Mouse (Mus musculus) forebrain, embryonic 11.5 days (tissue): ENCODE measurements at regions not wholly inside any gene's neighbourhood (a gene's known extent, or its start where the extent isn't known, plus 50 kb on each side); places are given as distances from the start of the nearest gene placed in this dataset.

Source experiments
- ATAC-seq: fragments of 200-750 bp; cut with Nextera tagmentation; replicated peaks from 2 replicates; pipeline ENCODE4 v1.8.0; 2017; ENCODE audit warnings: moderate TSS enrichment; ENCODE audit not compliant: low FRiP score
- DNase-seq: peaks from one replicate; pipeline ENCODE4 v3.0.0-alpha.2; 2017; ENCODE audit warnings: low spot score
- H3K27ac ChIP-seq: fragments of 300-500 bp; sonication (generic); 2 replicates; pipeline ENCODE4 v1.5.1; 2014; ENCODE audit warnings: low read depth, low read length
- H3K27me3 ChIP-seq: fragments of 300-500 bp; sonication (generic); 2 replicates; pipeline ENCODE4 v1.6.1; 2014; ENCODE audit warnings: mild to moderate bottlenecking, low read length, mixed read lengths; ENCODE audit not compliant: control insufficient read depth, insufficient read depth
- H3K36me3 ChIP-seq: fragments of 300-500 bp; sonication (generic); 2 replicates; pipeline ENCODE4 v1.6.1; 2014; ENCODE audit warnings: mild to moderate bottlenecking, low read length, moderate library complexity, mixed read lengths; ENCODE audit not compliant: control insufficient read depth, insufficient read depth
- H3K4me1 ChIP-seq: fragments of 300-500 bp; sonication (generic); replicated peaks from 2 replicates; pipeline ENCODE4 v1.6.1; 2014; ENCODE audit warnings: low read length, mixed read lengths; ENCODE audit not compliant: control insufficient read depth, insufficient read depth
- H3K4me2 ChIP-seq: fragments of 300-500 bp; sonication (generic); 2 replicates; pipeline ENCODE4 v1.6.1; 2014; ENCODE audit warnings: low read depth, mild to moderate bottlenecking, low read length, moderate library complexity, mixed read lengths; ENCODE audit not compliant: severe bottlenecking
- H3K4me3 ChIP-seq: fragments of 300-500 bp; sonication (generic); 2 replicates; pipeline ENCODE4 v1.5.1; 2014; ENCODE audit warnings: low read depth, low read length
- H3K9ac ChIP-seq: fragments of 300-500 bp; sonication (generic); 2 replicates; pipeline ENCODE4 v1.6.1; 2014; ENCODE audit warnings: low read length
- H3K9me3 ChIP-seq: fragments of 300-500 bp; sonication (generic); 2 replicates; pipeline ENCODE4 v1.6.1; 2016; ENCODE audit warnings: low read length, mixed read lengths; ENCODE audit not compliant: control insufficient read depth
- WGBS: fragments of 180-500 bp; shearing (Covaris S2); extraction: QIAGEN DNeasy Blood & Tissue Kit; methylation state at CpG from one replicate; pipeline ENCODE4 v1.1.7; 2014; 5-methylcytosine and 5-hydroxymethylcytosine counted together

GRCm38 (mm10) chr14:87215099-87215498 lies 74.1 kb upstream of the Diaph3 start:
- peak; percentile 78 for DNase-seq
- no peak overlapping the region for H3K4me2 ChIP-seq
- peak; percentile 80 for ATAC-seq
- no peak overlapping the region for H3K9ac ChIP-seq
- H3K4me1 ChIP-seq = no peaks in the 10 kb centered on the region
- H3K27ac ChIP-seq = no peak overlapping the region
- H3K27me3 ChIP-seq = no peaks in the 10 kb centered on the region
- H3K36me3 ChIP-seq = no peaks in the 10 kb centered on the region
- WGBS = 31% methylated on average over 2 of the region's 2 CpGs
- no peak overlapping the region for H3K4me3 ChIP-seq
- H3K9me3 ChIP-seq = no peaks in the 10 kb centered on the region

- Histone ChIP-seq H3K36me3 (no peaks in the 10 kb centered on the region), H3K27ac (no peak overlapping the region), H3K4me1 (no peaks in the 10 kb centered on the region), H3K4me2 (no peak overlapping the region), H3K27me3 (no peaks in the 10 kb centered on the region), H3K4me3 (no peak overlapping the region), H3K9ac (no peak overlapping the region), H3K9me3 (no peaks in the 10 kb centered on the region)
- ATAC-seq (no peak), DNase-seq (no peak)
- 76% methylated on average over 7 of the region's 7 CpGs for WGBS
Observed at GRCm38 (mm10) chr14:87217042-87217441, 76.0 kb upstream of the Diaph3 start.

GRCm38 (mm10) chr14:87219975-87220374 lies 78.9 kb upstream of the Diaph3 start:
- DNase-seq = no peak
- H3K9me3 ChIP-seq = no peaks in the 10 kb centered on the region
- no peak overlapping the region for H3K4me2 ChIP-seq
- no peak overlapping the region for H3K27ac ChIP-seq
- no peak overlapping the region for H3K9ac ChIP-seq
- WGBS = 91% methylated on average over 3 of the region's 3 CpGs
- H3K27me3 ChIP-seq = no peaks in the 10 kb centered on the region
- no peak overlapping the region for H3K4me3 ChIP-seq
- no peaks in the 10 kb centered on the region for H3K36me3 ChIP-seq
- no peaks in the 10 kb centered on the region for H3K4me1 ChIP-seq
- ATAC-seq = no peak

- no peak for ATAC-seq
- Histone ChIP-seq H3K4me3 (no peak overlapping the region), H3K9me3 (no peaks in the 10 kb centered on the region; the same call in 1 of the 2 replicates), H3K4me2 (no peak overlapping the region), H3K36me3 (no peaks in the 10 kb centered on the region), H3K27ac (no peak overlapping the region), H3K27me3 (no peaks in the 10 kb centered on the region), H3K9ac (no peak overlapping the region), H3K4me1 (no peaks in the 10 kb centered on the region)
- 85% methylated on average over 5 of the region's 5 CpGs for WGBS
- DNase-seq = no peak
Observed at GRCm38 (mm10) chr14:87224870-87225269, 83.8 kb upstream of the Diaph3 start.

GRCm38 (mm10) chr14:87249258-87249657 lies 108.2 kb upstream of the Diaph3 start:
- Histone ChIP-seq H3K4me1 (no peaks in the 10 kb centered on the region), H3K9ac (no peak overlapping the region), H3K27ac (no peak overlapping the region), H3K36me3 (no peaks in the 10 kb centered on the region), H3K27me3 (no peaks in the 10 kb centered on the region), H3K4me3 (no peak overlapping the region), H3K4me2 (no peak overlapping the region), H3K9me3 (no peaks in the 10 kb centered on the region)
- DNase-seq (no peak), ATAC-seq (no peak)
- 86% methylated on average over 2 of the region's 2 CpGs for WGBS

- WGBS = 83% methylated on average over 5 of the region's 5 CpGs
- H3K36me3 ChIP-seq = no peaks in the 10 kb centered on the region
- no peak overlapping the region for H3K4me2 ChIP-seq
- H3K4me3 ChIP-seq = no peak overlapping the region
- H3K4me1 ChIP-seq = no peaks in the 10 kb centered on the region
- H3K9ac ChIP-seq = no peak overlapping the region
- DNase-seq (no peak), ATAC-seq (no peak)
- no peaks in the 10 kb centered on the region for H3K27me3 ChIP-seq
- H3K27ac ChIP-seq = no peak overlapping the region
- H3K9me3 ChIP-seq = no peaks in the 10 kb centered on the region
Observed at GRCm38 (mm10) chr14:87255484-87256208, 114.6 kb upstream of the Diaph3 start.

GRCm38 (mm10) chr14:87261726-87262125 lies 120.7 kb upstream of the Diaph3 start:
- H3K27ac ChIP-seq = no peak overlapping the region
- no peak overlapping the region for H3K9ac ChIP-seq
- 85% methylated on average over 5 of the region's 5 CpGs for WGBS
- H3K4me3 ChIP-seq = no peak overlapping the region
- H3K4me1 ChIP-seq = no peaks in the 10 kb centered on the region
- no peak for DNase-seq
- no peak overlapping the region for H3K4me2 ChIP-seq
- no peaks in the 10 kb centered on the region for H3K9me3 ChIP-seq
- no peaks in the 10 kb centered on the region for H3K27me3 ChIP-seq
- no peaks in the 10 kb centered on the region for H3K36me3 ChIP-seq
- ATAC-seq = no peak

- Histone ChIP-seq H3K27ac (no peak overlapping the region), H3K36me3 (no peaks in the 10 kb centered on the region), H3K27me3 (no peaks in the 10 kb centered on the region), H3K4me3 (no peak overlapping the region), H3K4me1 (no peaks in the 10 kb centered on the region), H3K4me2 (no peak overlapping the region), H3K9me3 (no peaks in the 10 kb centered on the region), H3K9ac (no peak overlapping the region)
- WGBS = 89% methylated on average over 4 of the region's 4 CpGs
- DNase-seq = no peak
- no peak for ATAC-seq
Observed at GRCm38 (mm10) chr14:87264826-87265225, 123.8 kb upstream of the Diaph3 start.

GRCm38 (mm10) chr14:87266309-87266708 lies 125.3 kb upstream of the Diaph3 start:
- Histone ChIP-seq H3K4me1 (no peaks in the 10 kb centered on the region), H3K9me3 (no peaks in the 10 kb centered on the region), H3K27me3 (no peaks in the 10 kb centered on the region), H3K27ac (no peak overlapping the region), H3K36me3 (no peaks in the 10 kb centered on the region), H3K4me3 (no peak overlapping the region), H3K9ac (no peak overlapping the region), H3K4me2 (no peak overlapping the region)
- WGBS = 73% methylated on average over 6 of the region's 6 CpGs
- no peak for DNase-seq
- no peak for ATAC-seq
